10 mouse cellular contexts compared by ENCODE assay signal in genomic region chr4:154965856-154966255, GRCm38 (mm10). TPM values are rescaled to one million over a fixed set of nuclear protein-coding genes. Genes with fewer than 3 reads are reported as not detected.
DNase-seq lines count a peak whose midpoint lies in the region; ATAC-seq lines count a peak whose summit lies in the region.
"Had no signal": no experiment of that assay in that cellular context is flagged by ENCODE, and none has a peak within 500 bp of the region (broad histone marks: within the 10 kb centered on the region; RNA-seq: fewer than 3 reads in every experiment).

No protein-coding gene starts in this region.

- peaks cover 48% of the 10 kb centered on the region for H3K4me1 ChIP-seq in lung, embryonic 15.5 days
- H3K4me1 ChIP-seq in heart, embryonic 11.5 days (ENCODE audit: control insufficient read depth, insufficient read depth, low read length): peaks cover 42% of the 10 kb centered on the region
- peaks cover 47% of the 10 kb centered on the region for H3K4me1 ChIP-seq in limb, embryonic 13.5 days
- H3K4me1 ChIP-seq in neural tube, embryonic 15.5 days: peaks cover 52% of the 10 kb centered on the region

- peaks cover 21% of the 10 kb centered on the region for H3K36me3 ChIP-seq in lung, embryonic 15.5 days
- peaks cover 17% of the 10 kb centered on the region for H3K36me3 ChIP-seq in heart, embryonic 11.5 days (ENCODE audit: control insufficient read depth, insufficient read depth, low read length)
- peaks cover 34% of the 10 kb centered on the region for H3K36me3 ChIP-seq in limb, embryonic 13.5 days
- H3K36me3 ChIP-seq in neural tube, embryonic 15.5 days: peaks cover 20% of the 10 kb centered on the region

- ATAC-seq in lung, embryonic 15.5 days (ENCODE audit: borderline replicate concordance, extremely low read depth, low FRiP score, low TSS enrichment): no peak
- no peak for ATAC-seq in heart, embryonic 11.5 days (replicated peaks; ENCODE audit: insufficient number of reproducible peaks, low FRiP score, low TSS enrichment)
- no peak for ATAC-seq in limb, embryonic 13.5 days (ENCODE audit: low FRiP score, low read depth)
- no peak for ATAC-seq in neural tube, embryonic 15.5 days (ENCODE audit: low FRiP score)
- ATAC-seq: Patski had no signal

- H3K4me3 ChIP-seq in lung, embryonic 15.5 days: peak overlapping the region; percentile 77; the same call in 1 of the 2 replicates
- H3K4me3 ChIP-seq in heart, embryonic 11.5 days (ENCODE audit: low read depth, low read length): no peak overlapping the region
- H3K4me3 ChIP-seq in limb, embryonic 13.5 days: no peak overlapping the region
- 0 out of 2 replicates have a peak overlapping the region, but pooled peaks have one; percentile 86 for H3K4me3 ChIP-seq in neural tube, embryonic 15.5 days (replicated peaks)

- H3K4me2 ChIP-seq in lung, embryonic 15.5 days: peak overlapping the region; percentile 77
- peak overlapping the region; percentile 93 for H3K4me2 ChIP-seq in heart, embryonic 11.5 days
- H3K4me2 ChIP-seq in limb, embryonic 13.5 days (replicated peaks): peak overlapping the region; percentile 77; the same call in 1 of the 2 replicates
- H3K4me2 ChIP-seq in neural tube, embryonic 15.5 days: peak overlapping the region; percentile 89

- DNase-seq in lung, adult 18-20 months: no peak
- DNase-seq in B cell, adult 2 months: no peak
- DNase-seq in adrenal gland, postnatal 25 days: no peak
- no peak for DNase-seq in c-Kit-positive CD71-positive TER-119-positive erythroid progenitor cells, embryonic 14.5 days (ENCODE audit: low spot score)

- no peaks in the 10 kb centered on the region for H3K9me3 ChIP-seq in lung, embryonic 15.5 days
- H3K9me3 ChIP-seq in heart, embryonic 11.5 days (replicated peaks; ENCODE audit: control insufficient read depth, low read length): no peaks in the 10 kb centered on the region
- H3K9me3 ChIP-seq in limb, embryonic 13.5 days: no peaks in the 10 kb centered on the region
- H3K9me3 ChIP-seq in neural tube, embryonic 15.5 days (replicated peaks): no peaks in the 10 kb centered on the region

- H3K9ac ChIP-seq in lung, embryonic 15.5 days: 0 out of 2 replicates have a peak overlapping the region, but pooled peaks have one; percentile 82
- 0 out of 2 replicates have a peak overlapping the region, but pooled peaks have one; percentile 11 for H3K9ac ChIP-seq in heart, embryonic 11.5 days (ENCODE audit: low read depth, low read length)
- H3K9ac ChIP-seq in limb, embryonic 13.5 days: peak overlapping the region; percentile 91; the same call in 1 of the 2 replicates
- H3K9ac ChIP-seq in neural tube, embryonic 15.5 days (replicated peaks): 0 out of 2 replicates have a peak overlapping the region, but pooled peaks have one; percentile 1

- H3K27ac ChIP-seq in lung, embryonic 15.5 days: no peak overlapping the region
- H3K27ac ChIP-seq in heart, embryonic 11.5 days (ENCODE audit: low read depth, low read length): no peak overlapping the region
- H3K27ac ChIP-seq in limb, embryonic 13.5 days: no peak overlapping the region
- H3K27ac ChIP-seq in neural tube, embryonic 15.5 days (replicated peaks): no peak overlapping the region

- H3K27me3 ChIP-seq in lung, embryonic 15.5 days: peaks cover 28% of the 10 kb centered on the region
- H3K27me3 ChIP-seq in heart, embryonic 11.5 days (ENCODE audit: control insufficient read depth, insufficient read depth, low read length): peaks cover 30% of the 10 kb centered on the region
- H3K27me3 ChIP-seq in limb, embryonic 13.5 days: peaks cover 26% of the 10 kb centered on the region
- H3K27me3 ChIP-seq in neural tube, embryonic 15.5 days (replicated peaks): no peaks in the 10 kb centered on the region

- WGBS in lung, embryonic 15.5 days: 66% methylated on average over 3 of the region's 3 CpGs
- WGBS in heart, embryonic 11.5 days (ENCODE audit: insufficient replicate concordance): 76% methylated on average over 3 of the region's 3 CpGs
- WGBS in limb, embryonic 13.5 days: 77% methylated on average over 3 of the region's 3 CpGs
- 64% methylated on average over 3 of the region's 3 CpGs for WGBS in neural tube, embryonic 15.5 days

RNA-seq across cellular contexts. Expression of gene Pank4, which starts 1.9 kb away (rescaled TPM):
- 48.0 and 51.0 TPM in 2 replicates for polyA plus RNA-seq in lung, embryonic 15.5 days (2015; fragmentation: Nextera tagmentation; extraction: Ambion mirVana)
- polyA plus RNA-seq in heart, embryonic 11.5 days (2014; fragmentation: Nextera tagmentation; extraction: Ambion mirVana): 40.6 and 45.0 TPM in 2 replicates
- 46.0 and 48.2 TPM in 2 replicates for polyA plus RNA-seq in limb, embryonic 13.5 days (2015; fragmentation: Nextera tagmentation; extraction: Ambion mirVana)
- polyA plus RNA-seq in neural tube, embryonic 15.5 days (2015; fragmentation: Nextera tagmentation; extraction: Ambion mirVana): 37.4 and 40.6 TPM in 2 replicates
- total RNA-seq in adrenal gland, postnatal 25 days (2021): 33.6 and 33.8 TPM in 2 replicates

RNA-seq across cellular contexts. Expression of gene Hes5, which starts 5.1 kb away (rescaled TPM):
- polyA plus RNA-seq in lung, embryonic 15.5 days (2015; fragmentation: Nextera tagmentation; extraction: Ambion mirVana): 0.29 and 0.69 TPM in 2 replicates
- 0.56 TPM in 1 of 2 replicates, not detected in the other for polyA plus RNA-seq in heart, embryonic 11.5 days (2014; fragmentation: Nextera tagmentation; extraction: Ambion mirVana)
- polyA plus RNA-seq in limb, embryonic 13.5 days (2015; fragmentation: Nextera tagmentation; extraction: Ambion mirVana): 0.94 and 2.3 TPM in 2 replicates
- polyA plus RNA-seq in neural tube, embryonic 15.5 days (2015; fragmentation: Nextera tagmentation; extraction: Ambion mirVana): 80.3 and 113 TPM in 2 replicates
- not detected in 2 replicates for total RNA-seq in adrenal gland, postnatal 25 days (2021)
- total RNA-seq: gastrocnemius, postnatal 36 days had no signal
- polyA plus RNA-seq: Patski had no signal

RNA-seq across cellular contexts. Expression of gene Tnfrsf14, which starts 37.5 kb away (rescaled TPM):
- polyA plus RNA-seq in lung, embryonic 15.5 days (2015; fragmentation: Nextera tagmentation; extraction: Ambion mirVana): 1.3 and 1.9 TPM in 2 replicates
- polyA plus RNA-seq in heart, embryonic 11.5 days (2014; fragmentation: Nextera tagmentation; extraction: Ambion mirVana): 3.0 and 4.4 TPM in 2 replicates
- 1.2 and 1.8 TPM in 2 replicates for polyA plus RNA-seq in limb, embryonic 13.5 days (2015; fragmentation: Nextera tagmentation; extraction: Ambion mirVana)
- polyA plus RNA-seq in neural tube, embryonic 15.5 days (2015; fragmentation: Nextera tagmentation; extraction: Ambion mirVana): 0.37 and 1.4 TPM in 2 replicates
- 2.1 and 5.9 TPM in 2 replicates for total RNA-seq in adrenal gland, postnatal 25 days (2021)

Comparison
In these comparisons a context has a peak if more than half of its experiments do, and no peak if none do; other contexts are left out.
1. H3K4me3 ChIP-seq: peak in lung, embryonic 15.5 days (single experiment) and neural tube, embryonic 15.5 days (single experiment); none in heart, embryonic 11.5 days (single experiment) and limb, embryonic 13.5 days (single experiment).
2. H3K9ac ChIP-seq: peak in every context shown above with its lines; median percentile 91 in limb, embryonic 13.5 days; 82 in lung, embryonic 15.5 days; 11 in heart, embryonic 11.5 days; 1 in neural tube, embryonic 15.5 days.
3. RNA of gene Hes5, which starts 5.1 kb away (polyA plus RNA-seq): 80.3 to 113 TPM in neural tube, embryonic 15.5 days; 0.94 to 2.3 TPM in limb, embryonic 13.5 days, 0.29 to 0.69 TPM in lung, embryonic 15.5 days and 0.56 TPM in heart, embryonic 11.5 days; every median in the first group is over 10 times any median in the second.
4. Peak in every context shown above with its lines, with median percentiles within 50 percentile points of each other: H3K4me2 ChIP-seq.